Mouse (Mus musculus) myocyte (in vitro differentiated cells): ENCODE results near the gene Hoxb3. TPM values are rescaled to one million over a fixed set of nuclear protein-coding genes. Genes with fewer than 3 reads are reported as not detected.

Experiments
- H3K27me3 ChIP-seq: one replicate; pipeline ENCODE4 v1.6.1; 2011; ENCODE audit not compliant: control insufficient read depth, insufficient read depth, insufficient read length
- H3K36me3 ChIP-seq: one replicate; pipeline ENCODE4 v1.6.1; 2011; ENCODE audit not compliant: control insufficient read depth, insufficient read depth
- H3K4me2 ChIP-seq: one replicate; pipeline ENCODE4 v1.6.1; 2011; ENCODE audit warnings: low read depth, control low read depth
- H3K4me3 ChIP-seq: one replicate; pipeline ENCODE4 v1.5.1; 2011; ENCODE audit warnings: mild to moderate bottlenecking, control low read depth, moderate library complexity
- H3K79me2 ChIP-seq: one replicate; pipeline ENCODE4 v1.6.1; 2011; ENCODE audit not compliant: control insufficient read depth, insufficient read depth
- H3ac ChIP-seq: one replicate; pipeline ENCODE4 v1.6.1; 2011; ENCODE audit not compliant: control insufficient read depth, insufficient read length
- CEBPB ChIP-seq: IDR thresholded peaks from 2 replicates; pipeline ENCODE4 v1.6.1; 2011; ENCODE audit warnings: mild to moderate bottlenecking, moderate library complexity; ENCODE audit not compliant: poor library complexity, insufficient read depth, severe bottlenecking
- E2F4 ChIP-seq: IDR thresholded peaks from one replicate; pipeline ENCODE4 v1.6.1; 2011; ENCODE audit warnings: mild to moderate bottlenecking, control low read depth, moderate library complexity; ENCODE audit not compliant: insufficient read depth
- MAX ChIP-seq: IDR thresholded peaks from one replicate; pipeline ENCODE4 v1.6.1; 2011; ENCODE audit warnings: low read depth, mild to moderate bottlenecking, control low read depth
- MYOD1 ChIP-seq, 3 experiments: IDR thresholded peaks; one replicate each; pipeline ENCODE4 v1.6.1; 2011; ENCODE audit warnings: control low read depth in 2 of 3, low read depth in 2 of 3, mild to moderate bottlenecking in 2 of 3, moderate library complexity in 1 of 3; ENCODE audit not compliant: insufficient read length in 2 of 3, control insufficient read depth in 1 of 3
- MYOG ChIP-seq, 3 experiments: IDR thresholded peaks; one replicate each; pipeline ENCODE4 v1.6.1; 2011; ENCODE audit warnings: control low read depth in 2 of 3, low read depth in 2 of 3, mild to moderate bottlenecking in 2 of 3; ENCODE audit not compliant: insufficient read length in 2 of 3, control insufficient read depth in 1 of 3, insufficient read depth in 1 of 3
- POLR2A ChIP-seq: IDR thresholded peaks from one replicate; pipeline ENCODE4 v1.6.1; 2011; ENCODE audit warnings: low read depth, mild to moderate bottlenecking, control low read depth, moderate library complexity; ENCODE audit not compliant: insufficient read length
- POLR2AphosphoS2 ChIP-seq: IDR thresholded peaks from one replicate; pipeline ENCODE4 v1.6.1; 2011; ENCODE audit warnings: low read depth, control low read depth; ENCODE audit not compliant: insufficient read length
- REST ChIP-seq: IDR thresholded peaks from one replicate; pipeline ENCODE4 v1.6.1; 2011; ENCODE audit warnings: mild to moderate bottlenecking, control low read depth, moderate library complexity; ENCODE audit not compliant: insufficient read depth, insufficient read length
- SRF ChIP-seq: IDR thresholded peaks from one replicate; pipeline ENCODE4 v1.6.1; 2011; ENCODE audit warnings: low read depth; ENCODE audit not compliant: control insufficient read depth, insufficient read length
- TCF12 ChIP-seq: IDR thresholded peaks from one replicate; pipeline ENCODE4 v1.6.1; 2011; ENCODE audit warnings: mild to moderate bottlenecking, control low read depth; ENCODE audit not compliant: poor library complexity, insufficient read depth, severe bottlenecking
- TCF3 ChIP-seq: IDR thresholded peaks from one replicate; pipeline ENCODE4 v1.6.1; 2011; ENCODE audit warnings: low read depth, control low read depth; ENCODE audit not compliant: insufficient read length
- USF1 ChIP-seq: IDR thresholded peaks from one replicate; pipeline ENCODE4 v1.6.1; 2011; ENCODE audit warnings: low read depth, mild to moderate bottlenecking, control low read depth, moderate library complexity
- polyA plus RNA-seq: library from polyadenylated mRNA; unstranded; fragments of >200 nt; fragmentation: generic; extraction: Trizol; gene quantifications from one replicate; pipeline ENCODE4 v1.2.1, GENCODE M21; 2012; ENCODE audit warnings: missing spikeins

Hoxb3 gene
- polyA plus RNA-seq, 1 experiment: not detected

GRCm38 (mm10) chr11:96289293-96289692, 33.8 kb upstream of the Hoxb3 start:
- Histone ChIP-seq H3K4me2 (no peak overlapping the region), H3K27me3 (peaks cover 83% of the 10 kb centered on the region), H3K36me3 (no peaks in the 10 kb centered on the region), H3ac (no peak overlapping the region), H3K79me2 (no peaks in the 10 kb centered on the region), H3K4me3 (no peak overlapping the region)
- TF ChIP-seq POLR2A (no peak), MAX (no peak), TCF3 (no peak), MYOD1 (IDR thresholded peaks at IDR 0.05; ENCODE audit: control insufficient read depth in 1 of 3, insufficient read length in 2 of 3, low read depth in 2 of 3) (no peak), SRF (no peak), MYOG (IDR thresholded peaks at IDR 0.05; ENCODE audit: control insufficient read depth in 1 of 3, insufficient read depth in 1 of 3, insufficient read length in 2 of 3, low read depth in 2 of 3) (no peak), CEBPB (no peak), USF1 (no peak), REST (no peak), POLR2AphosphoS2 (no peak), E2F4 (no peak), TCF12 (no peak)

DNA sequence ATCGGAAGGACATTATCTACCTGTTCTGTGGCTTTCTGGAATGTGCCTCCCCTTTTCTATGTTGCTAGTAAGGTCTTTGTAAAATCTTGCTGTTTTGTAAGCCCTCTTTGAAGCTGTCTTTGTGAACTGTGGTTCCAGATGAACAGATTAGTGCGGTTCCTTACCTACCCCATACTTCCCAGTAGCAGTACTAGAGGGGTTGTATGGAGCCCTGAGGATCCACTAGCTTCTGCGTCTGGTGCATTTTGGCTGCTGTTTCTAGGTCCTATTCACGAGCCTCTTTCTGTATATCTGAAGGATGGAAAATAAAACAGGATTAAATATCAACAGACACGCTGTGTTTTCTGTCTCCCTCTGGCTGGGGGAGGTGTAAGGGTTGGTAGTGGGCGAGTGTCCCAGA, 33.3 kb upstream of the Hoxb3 start:
- no peak for TF ChIP-seq REST
- no peak for TF ChIP-seq MYOG (IDR thresholded peaks at IDR 0.05; ENCODE audit: control insufficient read depth in 1 of 3, insufficient read depth in 1 of 3, insufficient read length in 2 of 3, low read depth in 2 of 3)
- TF ChIP-seq TCF3: no peak
- no peak for TF ChIP-seq MYOD1 (IDR thresholded peaks at IDR 0.05; ENCODE audit: control insufficient read depth in 1 of 3, insufficient read length in 2 of 3, low read depth in 2 of 3)
- no peak for TF ChIP-seq POLR2A
- TF ChIP-seq MAX: no peak
- no peak for TF ChIP-seq POLR2AphosphoS2
- no peak for TF ChIP-seq TCF12
- TF ChIP-seq E2F4: no peak
- no peak for TF ChIP-seq CEBPB
- TF ChIP-seq USF1: no peak
- no peak for TF ChIP-seq SRF
- no peak overlapping the region for H3ac ChIP-seq
- H3K4me3 ChIP-seq: no peak overlapping the region
- no peak overlapping the region for H3K4me2 ChIP-seq
- no peaks in the 10 kb centered on the region for H3K36me3 ChIP-seq
- H3K27me3 ChIP-seq: peaks cover 83% of the 10 kb centered on the region
- no peaks in the 10 kb centered on the region for H3K79me2 ChIP-seq

GRCm38 (mm10) chr11:96290705-96291355, 32.3 kb upstream of the Hoxb3 start:
- no peak overlapping the region for H3K4me3 ChIP-seq
- TF ChIP-seq CEBPB: no peak
- TF ChIP-seq POLR2AphosphoS2: no peak
- H3K36me3 ChIP-seq: no peaks in the 10 kb centered on the region
- peaks cover 84% of the 10 kb centered on the region for H3K27me3 ChIP-seq
- H3K79me2 ChIP-seq: no peaks in the 10 kb centered on the region
- no peak overlapping the region for H3K4me2 ChIP-seq
- H3ac ChIP-seq: no peak overlapping the region

GRCm38 (mm10) chr11:96291681-96292564, 31.2 kb upstream of the Hoxb3 start, which contains the start of gene Hoxb6:
Hoxb6 (plus strand) TSS chr11:96292476.
- H3K4me3 ChIP-seq: no peak within 1 kb of the TSS
- no peaks in the 10 kb centered on the region for H3K36me3 ChIP-seq
- H3K4me2 ChIP-seq: no peak within 1 kb of the TSS
- H3K79me2 ChIP-seq: no peaks in the 10 kb centered on the region
- H3K27me3 ChIP-seq: peaks cover 80% of the 10 kb centered on the region
- no peak within 1 kb of the TSS for H3ac ChIP-seq
- TF ChIP-seq CEBPB: no peak
- TF ChIP-seq POLR2A: no peak
- no peak for TF ChIP-seq MYOG (IDR thresholded peaks at IDR 0.05; ENCODE audit: control insufficient read depth in 1 of 3, insufficient read depth in 1 of 3, insufficient read length in 2 of 3, low read depth in 2 of 3)
- TF ChIP-seq MYOD1 (IDR thresholded peaks at IDR 0.05; ENCODE audit: control insufficient read depth in 1 of 3, insufficient read length in 2 of 3, low read depth in 2 of 3): no peak
- no peak for TF ChIP-seq USF1
- TF ChIP-seq TCF3: no peak
- TF ChIP-seq REST: no peak
- TF ChIP-seq TCF12: no peak
- TF ChIP-seq POLR2AphosphoS2: no peak
- TF ChIP-seq MAX: no peak
- TF ChIP-seq E2F4: no peak
- TF ChIP-seq SRF: no peak
